Mouse (Mus musculus) heart, embryonic 12.5 days (tissue): ENCODE measurements around the gene Ctc1. TPM values are rescaled to one million over a fixed set of nuclear protein-coding genes. Genes with fewer than 3 reads are reported as not detected.
A peak's percentile ranks its signal among the peaks of the same experiment; 100 is the strongest.
"Not testable (repeated sequence)": the region's sequence is repeated elsewhere in the genome, so short reads cannot be mapped to it uniquely, and the experiment has no call there.

Experiments used
- ATAC-seq: fragments of 200-750 bp; cut with Nextera tagmentation; 2 replicates; pipeline ENCODE4 v1.8.0; 2017; ENCODE audit warnings: moderate TSS enrichment, moderate library complexity; ENCODE audit not compliant: insufficient number of reproducible peaks, low FRiP score
- H3K27ac ChIP-seq: fragments of 300-500 bp; sonication (generic); 2 replicates; pipeline ENCODE4 v1.5.1; 2016; ENCODE audit warnings: mild to moderate bottlenecking, moderate library complexity; ENCODE audit not compliant: poor library complexity, severe bottlenecking
- H3K27me3 ChIP-seq: fragments of 300-500 bp; sonication (generic); replicated peaks from 2 replicates; pipeline ENCODE4 v1.6.1; 2016; ENCODE audit warnings: mild to moderate bottlenecking, moderate library complexity
- H3K36me3 ChIP-seq: fragments of 300-500 bp; sonication (generic); 2 replicates; pipeline ENCODE4 v1.6.1; 2016; ENCODE audit warnings: mild to moderate bottlenecking, moderate library complexity
- H3K4me1 ChIP-seq: fragments of 300-500 bp; sonication (generic); replicated peaks from 2 replicates; pipeline ENCODE4 v1.6.1; 2016; ENCODE audit warnings: mild to moderate bottlenecking
- H3K4me2 ChIP-seq: fragments of 300-500 bp; sonication (generic); 2 replicates; pipeline ENCODE4 v1.6.1; 2016; ENCODE audit warnings: mild to moderate bottlenecking, moderate library complexity
- H3K4me3 ChIP-seq: fragments of 300-500 bp; sonication (generic); 2 replicates; pipeline ENCODE4 v1.5.1; 2016; ENCODE audit warnings: mild to moderate bottlenecking
- H3K9ac ChIP-seq: fragments of 300-500 bp; sonication (generic); 2 replicates; pipeline ENCODE4 v1.6.1; 2016; ENCODE audit warnings: mild to moderate bottlenecking, moderate library complexity
- H3K9me3 ChIP-seq: fragments of 300-500 bp; sonication (generic); replicated peaks from 2 replicates; pipeline ENCODE4 v1.6.1; 2016; ENCODE audit warnings: mild to moderate bottlenecking, moderate library complexity
- WGBS: fragments of 180-500 bp; shearing (Covaris S2); methylation state at CpG from one replicate; pipeline ENCODE4 v1.1.7; 2016; 5-methylcytosine and 5-hydroxymethylcytosine counted together
- polyA plus RNA-seq: library from polyadenylated mRNA; unstranded; fragments of >200 nt; fragmentation: Nextera tagmentation; extraction: Ambion mirVana; gene quantifications from 2 replicates; pipeline ENCODE4 v1.2.1, GENCODE M21; 2016

The Ctc1 gene
- polyA plus RNA-seq, 1 experiment from 2014 or later = 60.8 TPM

- peak; percentile 82 for ATAC-seq
- Histone ChIP-seq H3K4me3 (peak within 1 kb of the TSS; percentile 84), H3K4me2 (peak within 1 kb of the TSS; percentile 71), H3K27me3 (no peaks in the 10 kb centered on the region), H3K9me3 (no peaks in the 10 kb centered on the region), H3K36me3 (peaks cover 4% of the 10 kb centered on the region), H3K9ac (peak within 1 kb of the TSS; percentile 82), H3K4me1 (peaks cover 17% of the 10 kb centered on the region), H3K27ac (peak within 1 kb of the TSS; percentile 62)
- WGBS = 8% methylated on average over 38 of the region's 38 CpGs
These were observed 7.3 kb upstream of the Ctc1 start, which contains the start of gene Pfas for GRCm38 (mm10) chr11:69008182-69009121. TSS of gene Pfas (minus strand) at chr11:69008460.

GRCm38 (mm10) chr11:69009508-69009907, 6.2 kb upstream of the Ctc1 start:
- peaks cover 12% of the 10 kb centered on the region for H3K4me1 ChIP-seq
- no peak for ATAC-seq
- peaks cover 3% of the 10 kb centered on the region; the same call in 1 of the 2 replicates for H3K36me3 ChIP-seq
- H3K9ac ChIP-seq = no peak overlapping the region
- WGBS = 88% methylated on average over 1 of the region's 1 CpGs
- H3K4me2 ChIP-seq = no peak overlapping the region
- no peak overlapping the region for H3K4me3 ChIP-seq
- no peak overlapping the region for H3K27ac ChIP-seq
- no peaks in the 10 kb centered on the region for H3K27me3 ChIP-seq
- no peaks in the 10 kb centered on the region for H3K9me3 ChIP-seq

DNA sequence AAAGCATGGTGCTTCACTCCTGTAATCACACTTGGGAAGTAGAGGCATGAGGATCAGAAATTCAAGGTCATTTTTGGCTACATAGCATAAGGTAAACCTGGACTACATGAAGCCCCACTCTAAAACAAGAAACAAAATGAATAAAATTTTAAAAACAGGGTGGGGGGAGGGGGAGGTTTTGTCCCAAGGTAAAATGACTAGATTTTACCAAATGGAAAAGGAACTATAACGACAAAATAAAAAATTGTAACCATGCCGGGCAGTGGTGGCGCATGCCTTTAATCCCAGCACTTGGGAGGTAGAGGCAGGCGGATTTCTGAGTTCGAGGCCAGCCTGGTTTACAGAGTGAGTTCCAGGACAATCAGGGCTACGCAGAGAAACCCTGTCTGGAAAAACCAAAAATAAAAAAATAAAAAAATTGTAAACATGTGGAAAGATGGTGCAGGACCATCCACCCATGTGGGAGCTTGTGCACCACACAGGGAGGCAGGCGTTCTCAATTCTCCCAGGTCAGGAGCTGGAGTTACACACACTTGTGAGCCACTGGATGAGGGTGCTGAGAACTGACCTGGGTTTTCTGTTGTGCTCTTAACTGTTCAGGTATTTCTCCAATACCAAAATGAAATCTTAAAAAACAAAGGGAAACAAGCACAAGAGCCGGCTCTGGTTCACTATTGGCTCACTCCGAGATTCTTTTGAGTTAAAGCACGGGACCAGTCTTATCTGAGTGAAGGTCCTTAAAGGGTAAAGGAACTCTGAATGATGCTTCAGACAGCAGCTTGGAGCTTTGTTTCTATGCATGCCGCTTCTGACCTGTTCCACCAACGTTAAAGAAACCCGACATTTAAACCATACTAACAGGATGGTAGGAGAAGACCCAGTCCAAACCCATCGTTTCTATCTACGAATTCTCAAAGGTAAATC, 5.0 kb upstream of the Ctc1 start:
- H3K4me1 ChIP-seq = peaks cover 12% of the 10 kb centered on the region
- no peaks in the 10 kb centered on the region; the same call in 1 of the 2 replicates for H3K36me3 ChIP-seq
- peak overlapping the region; percentile 99 for H3K27ac ChIP-seq
- H3K9me3 ChIP-seq = no peaks in the 10 kb centered on the region
- 81% methylated on average over 15 of the region's 15 CpGs for WGBS
- ATAC-seq = no peak
- H3K9ac ChIP-seq = no peak overlapping the region
- 0 out of 2 replicates have a peak overlapping the region, but pooled peaks have one; percentile 2 for H3K4me3 ChIP-seq
- no peaks in the 10 kb centered on the region for H3K27me3 ChIP-seq
- peak overlapping the region; percentile 86 for H3K4me2 ChIP-seq

- Histone ChIP-seq H3K4me3 (peak overlapping the region; percentile 54), H3K4me1 (peaks cover 13% of the 10 kb centered on the region), H3K27ac (peak overlapping the region; percentile 99), H3K4me2 (peak overlapping the region; percentile 86)
- not testable (repeated sequence) for H3K36me3 ChIP-seq, H3K9ac ChIP-seq, ATAC-seq, H3K27me3 ChIP-seq, H3K9me3 ChIP-seq
- WGBS = 74% methylated on average over 2 of the region's 2 CpGs
These were observed 4.3 kb upstream of the Ctc1 start for GRCm38 (mm10) chr11:69011445-69011844.

- no peaks in the 10 kb centered on the region for H3K36me3 ChIP-seq
- no peaks in the 10 kb centered on the region for H3K27me3 ChIP-seq
- ATAC-seq = peak; percentile 71
- H3K4me3 ChIP-seq = peak overlapping the region; percentile 54
- H3K9ac ChIP-seq = peak overlapping the region; percentile 84
- H3K27ac ChIP-seq = peak overlapping the region; percentile 99
- H3K9me3 ChIP-seq = no peaks in the 10 kb centered on the region
- H3K4me2 ChIP-seq = peak overlapping the region; percentile 86
- peaks cover 20% of the 10 kb centered on the region for H3K4me1 ChIP-seq
- WGBS = 1% methylated on average over 18 of the region's 18 CpGs
These were observed 3.6 kb upstream of the Ctc1 start for GRCm38 (mm10) chr11:69012071-69012601.

GRCm38 (mm10) chr11:69016755-69017154, 1.0 kb downstream of the Ctc1 start:
- no peaks in the 10 kb centered on the region for H3K27me3 ChIP-seq
- peak overlapping the region; percentile 75 for H3K4me2 ChIP-seq
- WGBS = 64% methylated on average over 3 of the region's 3 CpGs
- no peaks in the 10 kb centered on the region for H3K9me3 ChIP-seq
- H3K36me3 ChIP-seq = peaks cover 8% of the 10 kb centered on the region
- H3K4me3 ChIP-seq = peak overlapping the region; percentile 60
- no peak for ATAC-seq
- peak overlapping the region; percentile 80; the same call in 1 of the 2 replicates for H3K27ac ChIP-seq
- H3K4me1 ChIP-seq = peaks cover 8% of the 10 kb centered on the region
- peak overlapping the region; percentile 80 for H3K9ac ChIP-seq

DNA sequence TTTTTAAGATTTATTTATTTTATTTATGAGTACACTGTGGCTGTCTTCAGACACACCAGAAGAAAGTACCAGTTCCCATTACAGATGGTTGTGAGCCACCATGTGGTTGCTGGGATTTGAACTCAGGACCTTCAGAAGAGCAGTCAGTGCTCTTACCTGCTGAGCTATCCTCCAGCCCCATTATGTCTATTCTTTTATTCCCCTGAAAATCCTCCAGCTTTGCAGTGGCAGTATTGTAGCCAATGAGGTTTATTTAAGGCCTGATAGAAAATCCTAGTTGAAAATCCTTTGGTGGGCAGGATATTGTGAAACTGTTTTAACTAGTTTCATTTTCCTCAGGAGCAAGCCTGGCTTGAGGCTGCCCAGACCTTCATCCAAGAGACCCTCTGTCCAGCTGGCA, 5.0 kb downstream of the Ctc1 start:
- Histone ChIP-seq H3K9ac (no peak overlapping the region), H3K4me3 (no peak overlapping the region), H3K9me3 (no peaks in the 10 kb centered on the region), H3K27me3 (no peaks in the 10 kb centered on the region), H3K36me3 (peaks cover 45% of the 10 kb centered on the region), H3K4me1 (peaks cover 8% of the 10 kb centered on the region), H3K4me2 (no peak overlapping the region), H3K27ac (no peak overlapping the region)
- ATAC-seq = no peak

DNA sequence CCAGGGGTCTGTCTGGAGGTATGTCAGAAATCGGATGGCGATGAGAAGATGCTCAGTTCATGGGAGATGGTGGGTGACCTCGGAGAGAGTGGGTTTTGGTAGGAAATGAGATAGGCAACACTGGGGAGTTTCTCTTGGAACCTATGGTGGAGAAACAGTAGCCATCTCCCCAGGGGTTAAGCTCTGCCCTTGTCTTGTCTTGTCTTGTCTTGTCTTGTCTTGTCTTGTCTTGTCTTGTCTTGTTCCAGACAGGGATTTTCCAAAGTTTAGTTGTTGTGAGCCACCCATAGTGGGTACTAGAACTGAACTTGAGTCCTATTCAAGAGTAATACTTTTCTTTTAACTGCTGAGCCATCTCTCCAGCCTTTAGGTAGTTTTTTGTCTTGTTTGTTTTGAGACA, 10.9 kb downstream of the Ctc1 start:
- Histone ChIP-seq H3K4me2 (no peak overlapping the region), H3K9me3 (no peaks in the 10 kb centered on the region), H3K36me3 (peaks cover 98% of the 10 kb centered on the region), H3K4me1 (no peaks in the 10 kb centered on the region), H3K27me3 (no peaks in the 10 kb centered on the region), H3K9ac (no peak overlapping the region), H3K27ac (no peak overlapping the region), H3K4me3 (no peak overlapping the region)
- no peak for ATAC-seq
- WGBS = 88% methylated on average over 3 of the region's 3 CpGs

GRCm38 (mm10) chr11:69028805-69029204, 13.1 kb downstream of the Ctc1 start:
- H3K4me2 ChIP-seq = no peak overlapping the region
- no peaks in the 10 kb centered on the region for H3K9me3 ChIP-seq
- no peak overlapping the region for H3K27ac ChIP-seq
- no peak for ATAC-seq
- WGBS = 77% methylated on average over 2 of the region's 2 CpGs
- H3K27me3 ChIP-seq = no peaks in the 10 kb centered on the region
- H3K9ac ChIP-seq = no peak overlapping the region
- peaks cover 96% of the 10 kb centered on the region for H3K36me3 ChIP-seq
- H3K4me1 ChIP-seq = no peaks in the 10 kb centered on the region
- no peak overlapping the region for H3K4me3 ChIP-seq

GRCm38 (mm10) chr11:69033552-69033951, 17.8 kb downstream of the Ctc1 start:
- H3K9ac ChIP-seq = no peak overlapping the region
- H3K27me3 ChIP-seq = no peaks in the 10 kb centered on the region
- no peak for ATAC-seq
- 75% methylated on average over 9 of the region's 9 CpGs for WGBS
- H3K4me2 ChIP-seq = no peak overlapping the region
- peaks cover 77% of the 10 kb centered on the region for H3K36me3 ChIP-seq
- H3K9me3 ChIP-seq = no peaks in the 10 kb centered on the region
- H3K4me1 ChIP-seq = peaks cover 17% of the 10 kb centered on the region
- no peak overlapping the region for H3K27ac ChIP-seq
- H3K4me3 ChIP-seq = no peak overlapping the region
